Mouse (Mus musculus) spleen, adult 2 months (tissue): ENCODE results near the gene Sema3a.

Experiments used
- CTCF ChIP-seq: fragments of 200-500 bp; IDR thresholded peaks from 2 replicates; pipeline ENCODE4 v1.5.1; 2011; ENCODE audit warnings: mild to moderate bottlenecking, inconsistent platforms; ENCODE audit not compliant: insufficient read depth, insufficient read length, insufficient replicate concordance; ENCODE audit errors: extremely low read depth
- POLR2A ChIP-seq: fragments of 200-500 bp; IDR thresholded peaks from 2 replicates; pipeline ENCODE4 v1.6.1; 2011; ENCODE audit warnings: low read depth, low read length, inconsistent platforms

- TF ChIP-seq CTCF = no peak
- no peak for TF ChIP-seq POLR2A
These were observed 25.8 kb downstream of the Sema3a start for GRCm38 (mm10) chr5:13151002-13151401.
